Mouse (Mus musculus): ENCODE results near the gene Lamtor2. TPM values are rescaled to one million over a fixed set of nuclear protein-coding genes. Genes with fewer than 3 reads are reported as not detected.

Lamtor2 gene
- polyA plus RNA-seq, 1 experiment from 2014 or later: 107 TPM

GRCm38 (mm10) chr3:88546674-88547418 lies 6.0 kb downstream of the Lamtor2 start:
- no peaks in the 10 kb centered on the region for H3K27me3 ChIP-seq (ENCODE audit: control insufficient read depth, insufficient read depth, low read length)
- DNase-seq (ENCODE audit: low spot score) (no peak), ATAC-seq (ENCODE audit: low FRiP score) (no peak)
- H3K9me3 ChIP-seq (ENCODE audit: control insufficient read depth, low read length): no peaks in the 10 kb centered on the region
- no peak overlapping the region for H3K4me2 ChIP-seq (replicated peaks)
- H3K4me1 ChIP-seq (replicated peaks; ENCODE audit: control insufficient read depth, insufficient read depth, low read length): peaks cover 2% of the 10 kb centered on the region
- no peak overlapping the region for H3K27ac ChIP-seq
- H3K4me3 ChIP-seq (replicated peaks; ENCODE audit: low read length): no peak overlapping the region
- no peaks in the 10 kb centered on the region; the same call in 1 of the 2 replicates for H3K36me3 ChIP-seq (replicated peaks; ENCODE audit: control insufficient read depth, insufficient read depth)
- WGBS: 83% methylated on average over 6 of the region's 6 CpGs
- H3K9ac ChIP-seq: no peak overlapping the region

- Histone ChIP-seq H3K9ac (no peak overlapping the region), H3K27ac (no peak overlapping the region), H3K4me2 (replicated peaks) (no peak overlapping the region), H3K36me3 (replicated peaks; ENCODE audit: control insufficient read depth, insufficient read depth) (peaks cover 15% of the 10 kb centered on the region), H3K27me3 (ENCODE audit: control insufficient read depth, insufficient read depth, low read length) (no peaks in the 10 kb centered on the region), H3K4me1 (replicated peaks; ENCODE audit: control insufficient read depth, insufficient read depth, low read length) (peaks cover 9% of the 10 kb centered on the region), H3K4me3 (replicated peaks; ENCODE audit: low read length) (no peak overlapping the region), H3K9me3 (ENCODE audit: control insufficient read depth, low read length) (no peaks in the 10 kb centered on the region)
- no peak for ATAC-seq (ENCODE audit: low FRiP score)
- WGBS: 72% methylated on average over 20 of the region's 20 CpGs
- DNase-seq (ENCODE audit: low spot score): no peak
Measured at GRCm38 (mm10) chr3:88544955-88545591, 7.8 kb downstream of the Lamtor2 start.

DNA sequence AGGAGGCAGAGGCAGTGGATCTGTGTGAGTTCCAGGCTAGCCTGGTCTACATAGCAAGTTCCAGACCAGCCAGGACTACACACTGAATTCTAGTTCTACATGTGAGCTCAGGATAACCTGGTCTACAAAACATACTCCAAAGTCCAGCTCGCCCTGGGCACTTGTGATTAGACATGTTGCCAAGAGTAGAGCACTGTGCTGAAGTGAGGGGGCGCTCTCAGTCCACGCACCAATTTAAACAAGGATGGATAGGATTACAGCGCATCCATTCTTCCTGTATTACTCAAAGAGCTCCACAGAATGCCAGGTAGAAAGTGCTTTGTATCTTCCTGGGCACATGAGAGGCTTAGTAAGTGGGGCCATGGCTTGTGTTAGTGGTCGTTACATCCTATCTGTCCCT lies 8.4 kb downstream of the Lamtor2 start:
- Histone ChIP-seq H3K9ac (no peak overlapping the region), H3K9me3 (ENCODE audit: control insufficient read depth, low read length) (no peaks in the 10 kb centered on the region), H3K4me1 (replicated peaks; ENCODE audit: control insufficient read depth, insufficient read depth, low read length) (peaks cover 14% of the 10 kb centered on the region), H3K4me3 (replicated peaks; ENCODE audit: low read length) (no peak overlapping the region), H3K36me3 (replicated peaks; ENCODE audit: control insufficient read depth, insufficient read depth) (peaks cover 19% of the 10 kb centered on the region), H3K27ac (no peak overlapping the region), H3K4me2 (replicated peaks) (no peak overlapping the region), H3K27me3 (ENCODE audit: control insufficient read depth, insufficient read depth, low read length) (no peaks in the 10 kb centered on the region)
- ATAC-seq (ENCODE audit: low FRiP score): no peak
- 44% methylated on average over 5 of the region's 5 CpGs for WGBS
- DNase-seq (ENCODE audit: low spot score): no peak

DNA sequence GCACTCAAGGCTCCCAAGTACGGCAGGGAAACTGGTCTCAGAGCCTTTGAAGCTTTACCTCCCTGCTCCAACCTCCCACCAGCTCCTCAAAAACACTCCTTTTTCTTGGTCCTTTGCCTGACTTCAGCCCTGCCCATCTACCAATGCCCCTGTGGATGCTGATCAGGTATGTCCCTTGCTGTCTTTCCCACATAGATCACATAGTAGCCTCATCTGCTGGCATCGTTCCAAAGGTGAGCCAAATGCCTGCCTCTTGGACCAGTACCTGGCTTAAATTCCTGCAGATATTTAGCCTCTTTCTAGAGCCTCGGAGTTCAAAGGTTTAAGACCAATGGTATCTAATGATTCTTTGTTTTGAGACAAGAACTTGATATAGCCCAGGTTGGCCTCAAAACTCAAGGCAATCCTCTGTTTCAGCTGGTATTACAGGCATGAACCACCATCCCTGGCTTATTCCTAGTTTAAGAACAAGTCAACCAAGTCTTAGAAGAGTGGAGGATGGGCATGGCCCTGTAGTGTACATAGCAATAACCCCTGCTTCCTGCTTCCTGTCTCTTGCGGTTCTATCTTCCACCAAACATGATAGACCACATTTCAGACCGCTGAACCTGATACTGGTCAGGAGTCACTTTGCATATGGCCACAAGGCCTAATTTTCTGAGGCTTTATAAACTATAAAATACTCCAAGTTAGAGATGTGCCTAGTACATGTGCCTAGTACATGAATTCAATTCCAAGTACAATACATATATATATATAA lies 9.0 kb downstream of the Lamtor2 start:
- H3K27ac ChIP-seq: no peak overlapping the region
- no peak overlapping the region for H3K4me2 ChIP-seq (replicated peaks)
- H3K4me1 ChIP-seq (replicated peaks; ENCODE audit: control insufficient read depth, insufficient read depth, low read length): peaks cover 18% of the 10 kb centered on the region
- DNase-seq (ENCODE audit: low spot score) (no peak), ATAC-seq (ENCODE audit: low FRiP score) (no peak)
- no peak overlapping the region for H3K4me3 ChIP-seq (replicated peaks; ENCODE audit: low read length)
- H3K9me3 ChIP-seq (ENCODE audit: control insufficient read depth, low read length): no peaks in the 10 kb centered on the region
- no peak overlapping the region for H3K9ac ChIP-seq
- peaks cover 24% of the 10 kb centered on the region for H3K36me3 ChIP-seq (replicated peaks; ENCODE audit: control insufficient read depth, insufficient read depth)
- WGBS: 74% methylated on average over 5 of the region's 5 CpGs
- no peaks in the 10 kb centered on the region for H3K27me3 ChIP-seq (ENCODE audit: control insufficient read depth, insufficient read depth, low read length)

GRCm38 (mm10) chr3:88543174-88543573 lies 9.7 kb downstream of the Lamtor2 start:
- no peak for ATAC-seq (ENCODE audit: low FRiP score)

DNA sequence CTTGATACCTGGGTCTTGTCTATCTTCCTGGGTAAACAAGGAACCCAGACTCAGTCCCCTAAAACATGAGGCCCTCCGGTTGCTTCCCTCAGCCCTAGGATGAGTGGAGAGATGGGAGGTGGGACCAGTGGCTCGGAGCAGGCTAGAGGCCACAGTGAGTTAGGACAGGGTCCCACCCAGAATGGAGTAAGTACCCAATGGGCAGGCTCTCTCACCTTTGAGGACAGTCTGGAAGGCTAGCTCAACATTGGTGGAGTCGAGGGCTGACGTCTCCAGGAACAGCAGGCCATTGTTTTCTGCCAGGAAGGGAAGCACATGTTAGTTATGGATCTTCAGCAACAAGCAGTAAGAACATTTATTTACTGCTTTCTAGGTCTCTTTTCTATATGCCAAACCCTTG lies 10.4 kb downstream of the Lamtor2 start:
- WGBS: 74% methylated on average over 4 of the region's 4 CpGs
- 0 out of 2 replicates have a peak overlapping the region, but pooled peaks have one; percentile 41 for H3K27ac ChIP-seq

More at GRCm38 (mm10) chr3:88543174-88543573, 9.7 kb downstream of the Lamtor2 start:
- 82% methylated on average over 8 of the region's 8 CpGs for WGBS
- no peak overlapping the region for H3K4me2 ChIP-seq (replicated peaks)
- peaks cover 25% of the 10 kb centered on the region for H3K4me1 ChIP-seq (replicated peaks; ENCODE audit: control insufficient read depth, insufficient read depth, low read length)
- DNase-seq (ENCODE audit: low spot score): no peak
- H3K9ac ChIP-seq: no peak overlapping the region
- no peak overlapping the region for H3K4me3 ChIP-seq (replicated peaks; ENCODE audit: low read length)
- no peaks in the 10 kb centered on the region for H3K27me3 ChIP-seq (ENCODE audit: control insufficient read depth, insufficient read depth, low read length)
- no peak overlapping the region for H3K27ac ChIP-seq
- H3K9me3 ChIP-seq (ENCODE audit: control insufficient read depth, low read length): no peaks in the 10 kb centered on the region
- H3K36me3 ChIP-seq (replicated peaks; ENCODE audit: control insufficient read depth, insufficient read depth): peaks cover 30% of the 10 kb centered on the region

DNA sequence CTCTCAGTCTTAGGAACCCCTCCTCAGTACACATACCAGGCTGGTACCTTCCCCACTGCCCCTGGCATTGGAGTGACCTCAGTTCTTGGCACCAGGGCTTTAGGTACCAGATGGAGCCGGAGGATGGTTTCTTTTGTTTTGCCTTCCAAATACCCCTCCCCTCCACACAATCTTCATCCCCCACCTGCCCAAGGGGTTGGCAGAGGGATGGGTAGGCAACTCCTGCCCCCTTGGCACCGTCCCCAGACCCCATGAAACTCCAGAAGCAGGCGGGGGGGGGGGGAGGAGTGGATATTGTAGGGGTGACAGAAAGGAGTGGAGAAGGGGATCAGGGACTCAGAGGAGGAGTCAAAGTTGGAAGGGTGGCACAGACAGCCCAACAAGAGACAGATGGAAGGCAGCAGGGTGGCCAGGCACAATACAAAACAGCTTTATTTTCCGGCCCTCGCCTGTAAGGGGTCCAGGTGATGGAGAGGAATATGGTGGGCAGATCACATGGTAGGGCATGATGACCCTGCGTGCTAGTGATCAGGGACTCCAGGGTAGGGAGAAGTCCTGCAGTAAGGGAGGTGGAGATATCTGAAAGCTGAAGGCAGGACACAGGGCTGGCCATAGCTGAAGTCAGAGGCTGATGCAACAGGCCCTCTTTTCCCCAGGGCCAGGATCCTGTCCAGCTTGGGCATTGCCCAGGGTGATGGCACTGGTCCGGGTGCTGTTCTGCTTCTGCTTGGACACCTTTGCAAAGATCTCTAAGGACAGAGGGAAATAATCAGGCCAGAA lies 11.1 kb downstream of the Lamtor2 start:
- 47% methylated on average over 6 of the region's 7 CpGs for WGBS
- peaks cover 38% of the 10 kb centered on the region for H3K4me1 ChIP-seq (replicated peaks; ENCODE audit: control insufficient read depth, insufficient read depth, low read length)

More for the DNA sequence above, 10.4 kb downstream of the Lamtor2 start:
- Histone ChIP-seq H3K4me2 (replicated peaks) (no peak overlapping the region), H3K9me3 (ENCODE audit: control insufficient read depth, low read length) (no peaks in the 10 kb centered on the region), H3K36me3 (replicated peaks; ENCODE audit: control insufficient read depth, insufficient read depth) (peaks cover 37% of the 10 kb centered on the region), H3K9ac (no peak overlapping the region), H3K4me1 (replicated peaks; ENCODE audit: control insufficient read depth, insufficient read depth, low read length) (peaks cover 31% of the 10 kb centered on the region), H3K27me3 (ENCODE audit: control insufficient read depth, insufficient read depth, low read length) (no peaks in the 10 kb centered on the region), H3K4me3 (replicated peaks; ENCODE audit: low read length) (no peak overlapping the region)
- DNase-seq (ENCODE audit: low spot score): no peak
- no peak for ATAC-seq (ENCODE audit: low FRiP score)

GRCm38 (mm10) chr3:88540085-88540484 lies 12.8 kb downstream of the Lamtor2 start:
- Histone ChIP-seq H3K4me3 (replicated peaks; ENCODE audit: low read length) (no peak overlapping the region), H3K9ac (peak overlapping the region; percentile 34; the same call in 1 of the 2 replicates), H3K4me1 (replicated peaks; ENCODE audit: control insufficient read depth, insufficient read depth, low read length) (peaks cover 55% of the 10 kb centered on the region), H3K36me3 (replicated peaks; ENCODE audit: control insufficient read depth, insufficient read depth) (peaks cover 60% of the 10 kb centered on the region), H3K27ac (peak overlapping the region; percentile 70; the same call in 1 of the 2 replicates), H3K9me3 (ENCODE audit: control insufficient read depth, low read length) (no peaks in the 10 kb centered on the region), H3K4me2 (replicated peaks) (0 out of 2 replicates have a peak overlapping the region, but pooled peaks have one; percentile 3), H3K27me3 (ENCODE audit: control insufficient read depth, insufficient read depth, low read length) (no peaks in the 10 kb centered on the region)
- DNase-seq (ENCODE audit: low spot score) (no peak), ATAC-seq (ENCODE audit: low FRiP score) (no peak)
- WGBS: 57% methylated on average over 5 of the region's 5 CpGs

More for the DNA sequence above, 11.1 kb downstream of the Lamtor2 start:
- H3K4me3 ChIP-seq (replicated peaks; ENCODE audit: low read length): no peak overlapping the region
- ATAC-seq (ENCODE audit: low FRiP score) (peak; percentile 35), DNase-seq (ENCODE audit: low spot score) (no peak)
- H3K4me2 ChIP-seq (replicated peaks): no peak overlapping the region
- H3K9ac ChIP-seq: no peak overlapping the region
- H3K27me3 ChIP-seq (ENCODE audit: control insufficient read depth, insufficient read depth, low read length): no peaks in the 10 kb centered on the region
- no peaks in the 10 kb centered on the region for H3K9me3 ChIP-seq (ENCODE audit: control insufficient read depth, low read length)
- peaks cover 44% of the 10 kb centered on the region for H3K36me3 ChIP-seq (replicated peaks; ENCODE audit: control insufficient read depth, insufficient read depth)
- 0 out of 2 replicates have a peak overlapping the region, but pooled peaks have one; percentile 41 for H3K27ac ChIP-seq

Measured in hindbrain, embryonic 14.5 days (tissue).